Mouse (Mus musculus) embryonic facial prominence, embryonic 11.5 days (tissue): Measurements from ENCODE around the gene Umodl1. TPM values are rescaled to one million over a fixed set of nuclear protein-coding genes. Genes with fewer than 3 reads are reported as not detected.

Source experiments
- microRNA-seq: library from miRNA; unstranded; fragments of <30 nt; microRNA quantifications from one replicate; pipeline ENCODE4, GENCODE M21; 2016; ENCODE audit warnings: borderline number of aligned reads
- polyA plus RNA-seq: library from polyadenylated mRNA; unstranded; fragments of >200 nt; fragmentation: Nextera tagmentation; extraction: Ambion mirVana; gene quantifications from 2 replicates; pipeline ENCODE4 v1.2.1, GENCODE M21; 2014

The Umodl1 gene
- polyA plus RNA-seq, 1 experiment from 2014 or later, result 0.21 TPM

Small RNA genes within 50 kb of the gene (microRNA-seq; reads per million reads assigned to microRNA genes)
- gene Gm24026, result not detected

Other genes starting within 250 kb of the Umodl1 start
- 0.08 TPM in 1 of 2 replicates, not detected in the other for gene Glp1r, start 52.8 kb upstream of the Umodl1 start, polyA plus RNA-seq
- gene Abcg1, start 103.0 kb downstream of the Umodl1 start, polyA plus RNA-seq, result 11.7 and 13.9 TPM in 2 replicates
- gene Tff3, start 175.0 kb downstream of the Umodl1 start, polyA plus RNA-seq, result not detected in 2 replicates
- not detected in 2 replicates for gene Tff2, start 189.6 kb downstream of the Umodl1 start, polyA plus RNA-seq
- not detected in 2 replicates for gene Tff1, start 210.6 kb downstream of the Umodl1 start, polyA plus RNA-seq
- not detected in 2 replicates for gene Tmprss3, start 244.3 kb downstream of the Umodl1 start, polyA plus RNA-seq